Mouse (Mus musculus) forebrain, embryonic 11.5 days (tissue): Measurements from ENCODE around the gene Hist1h2ab. TPM values are rescaled to one million over a fixed set of nuclear protein-coding genes. Genes with fewer than 3 reads are reported as not detected.

ENCODE experiments used
- ATAC-seq: fragments of 200-750 bp; cut with Nextera tagmentation; replicated peaks from 2 replicates; pipeline ENCODE4 v1.8.0; 2017; ENCODE audit warnings: moderate TSS enrichment; ENCODE audit not compliant: low FRiP score
- DNase-seq: peaks from one replicate; pipeline ENCODE4 v3.0.0-alpha.2; 2017; ENCODE audit warnings: low spot score
- H3K27ac ChIP-seq: fragments of 300-500 bp; sonication (generic); 2 replicates; pipeline ENCODE4 v1.5.1; 2014; ENCODE audit warnings: low read depth, low read length
- H3K27me3 ChIP-seq: fragments of 300-500 bp; sonication (generic); 2 replicates; pipeline ENCODE4 v1.6.1; 2014; ENCODE audit warnings: mild to moderate bottlenecking, low read length, mixed read lengths; ENCODE audit not compliant: control insufficient read depth, insufficient read depth
- H3K36me3 ChIP-seq: fragments of 300-500 bp; sonication (generic); 2 replicates; pipeline ENCODE4 v1.6.1; 2014; ENCODE audit warnings: mild to moderate bottlenecking, low read length, moderate library complexity, mixed read lengths; ENCODE audit not compliant: control insufficient read depth, insufficient read depth
- H3K4me1 ChIP-seq: fragments of 300-500 bp; sonication (generic); replicated peaks from 2 replicates; pipeline ENCODE4 v1.6.1; 2014; ENCODE audit warnings: low read length, mixed read lengths; ENCODE audit not compliant: control insufficient read depth, insufficient read depth
- H3K4me2 ChIP-seq: fragments of 300-500 bp; sonication (generic); 2 replicates; pipeline ENCODE4 v1.6.1; 2014; ENCODE audit warnings: low read depth, mild to moderate bottlenecking, low read length, moderate library complexity, mixed read lengths; ENCODE audit not compliant: severe bottlenecking
- H3K4me3 ChIP-seq: fragments of 300-500 bp; sonication (generic); 2 replicates; pipeline ENCODE4 v1.5.1; 2014; ENCODE audit warnings: low read depth, low read length
- H3K9ac ChIP-seq: fragments of 300-500 bp; sonication (generic); 2 replicates; pipeline ENCODE4 v1.6.1; 2014; ENCODE audit warnings: low read length
- H3K9me3 ChIP-seq: fragments of 300-500 bp; sonication (generic); 2 replicates; pipeline ENCODE4 v1.6.1; 2016; ENCODE audit warnings: low read length, mixed read lengths; ENCODE audit not compliant: control insufficient read depth
- WGBS: fragments of 180-500 bp; shearing (Covaris S2); extraction: QIAGEN DNeasy Blood & Tissue Kit; methylation state at CpG from one replicate; pipeline ENCODE4 v1.1.7; 2014; 5-methylcytosine and 5-hydroxymethylcytosine counted together
- polyA plus RNA-seq: library from polyadenylated mRNA; unstranded; fragments of >200 nt; fragmentation: Nextera tagmentation; extraction: Ambion mirVana; gene quantifications from 2 replicates; pipeline ENCODE4 v1.2.1, GENCODE M21; 2014

Gene Hist1h2ab
- polyA plus RNA-seq, 1 experiment from 2014 or later = 59.7 TPM

DNA sequence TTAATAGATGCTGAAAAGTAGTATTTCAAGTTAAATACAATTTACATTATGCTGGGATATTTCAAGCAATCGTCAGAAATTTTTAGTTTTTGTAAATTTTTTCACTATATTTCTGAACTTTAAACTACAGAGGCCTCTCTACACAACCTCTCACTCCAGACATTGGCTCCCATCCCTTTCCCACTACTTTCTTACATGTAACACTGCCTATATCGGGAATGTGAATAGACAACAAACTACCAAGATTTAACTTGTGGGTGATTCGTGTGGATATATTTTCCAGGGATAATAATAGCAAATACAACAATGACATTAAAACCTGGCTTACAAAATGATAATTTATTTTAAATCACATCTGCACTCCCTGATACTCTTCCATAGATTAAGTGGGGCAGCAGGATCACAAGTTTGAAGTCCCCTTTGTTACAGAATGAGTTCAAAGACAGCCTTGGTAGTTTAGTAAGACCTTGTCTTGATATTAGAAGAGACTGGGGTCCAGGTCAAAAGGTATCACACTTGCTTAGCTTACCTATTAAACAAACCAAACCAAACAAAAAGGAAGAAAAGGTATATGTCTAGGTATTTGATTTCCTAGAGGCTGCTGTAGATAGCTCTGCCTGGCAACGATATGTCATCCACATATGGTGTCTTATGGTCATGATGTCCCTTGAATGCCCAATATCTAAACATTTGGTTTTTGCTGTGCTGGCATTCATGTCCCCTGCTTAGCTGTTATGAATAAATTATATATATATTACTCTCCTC is 2.6 kb downstream of the Hist1h2ab start:
- Histone ChIP-seq H3K27ac (peak overlapping the region; percentile 75), H3K9me3 (no peaks in the 10 kb centered on the region), H3K36me3 (no peaks in the 10 kb centered on the region), H3K4me2 (peak overlapping the region; percentile 56; the same call in 1 of the 2 replicates), H3K4me1 (0 out of 2 replicates have a peak, but pooled peaks cover 4% of the 10 kb centered on the region), H3K4me3 (peak overlapping the region; percentile 32; the same call in 1 of the 2 replicates), H3K27me3 (no peaks in the 10 kb centered on the region), H3K9ac (peak overlapping the region; percentile 74)
- 60% methylated on average over 4 of the region's 4 CpGs for WGBS
- DNase-seq = no peak
- no peak for ATAC-seq

DNA sequence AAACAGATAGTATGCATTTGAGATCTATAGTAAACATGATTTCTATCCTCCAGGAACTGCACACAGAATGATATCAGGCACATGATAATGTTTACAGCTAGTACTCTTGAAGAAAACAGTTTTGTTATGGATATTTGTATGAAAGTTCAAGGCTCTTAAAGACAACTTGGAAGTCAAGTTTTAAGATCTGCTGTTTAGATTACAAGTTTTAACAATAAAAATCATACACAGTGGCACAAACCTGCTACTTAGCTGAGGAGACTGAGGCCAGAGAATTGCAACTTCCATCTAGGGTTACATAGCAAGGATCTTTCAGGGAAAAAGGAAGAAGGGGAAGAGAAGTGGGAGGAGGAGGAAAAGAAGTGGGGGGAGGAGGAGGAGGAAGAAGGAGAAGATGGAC is 4.1 kb downstream of the Hist1h2ab start:
- DNase-seq = no peak
- H3K27ac ChIP-seq = 0 out of 2 replicates have a peak overlapping the region, but pooled peaks have one; percentile 34

DNA sequence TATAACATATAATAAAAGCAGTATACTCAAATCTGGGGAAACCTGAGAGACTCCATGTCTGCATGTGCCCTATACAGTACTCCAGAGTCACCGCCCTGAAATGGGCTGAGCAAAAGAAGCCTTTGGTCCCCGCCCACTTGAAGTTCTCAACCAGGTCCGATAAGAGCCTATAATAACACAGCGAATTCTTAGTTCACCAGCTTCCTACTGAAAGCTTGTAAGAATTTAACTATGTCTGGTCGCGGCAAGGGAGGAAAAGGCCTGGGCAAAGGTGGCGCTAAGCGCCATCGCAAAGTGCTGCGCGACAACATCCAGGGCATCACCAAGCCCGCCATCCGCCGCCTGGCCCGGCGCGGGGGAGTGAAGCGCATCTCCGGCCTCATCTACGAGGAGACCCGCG is 5.9 kb downstream of the Hist1h2ab start, which contains the start of gene Hist1h4b:
Hist1h4b (plus strand) TSS at position 224 of the 400 bp plus-strand sequence.
- no peaks in the 10 kb centered on the region for H3K36me3 ChIP-seq
- peak within 1 kb of the TSS; percentile 93 for H3K27ac ChIP-seq
- no peaks in the 10 kb centered on the region for H3K27me3 ChIP-seq
- H3K4me3 ChIP-seq = peak within 1 kb of the TSS; percentile 32
- 0 out of 2 replicates have a peak, but pooled peaks cover 4% of the 10 kb centered on the region for H3K4me1 ChIP-seq
- peak; percentile 73 for ATAC-seq
- peak; percentile 90 for DNase-seq
- H3K4me2 ChIP-seq = peak within 1 kb of the TSS; percentile 69
- H3K9me3 ChIP-seq = no peaks in the 10 kb centered on the region
- WGBS = 0% methylated on average over 18 of the region's 22 CpGs
- H3K9ac ChIP-seq = peak within 1 kb of the TSS; percentile 64

More for the DNA sequence above, 4.1 kb downstream of the Hist1h2ab start:
- Histone ChIP-seq H3K27me3 (no peaks in the 10 kb centered on the region), H3K4me1 (0 out of 2 replicates have a peak, but pooled peaks cover 4% of the 10 kb centered on the region), H3K4me3 (no peak overlapping the region), H3K9me3 (no peaks in the 10 kb centered on the region), H3K9ac (no peak overlapping the region), H3K36me3 (no peaks in the 10 kb centered on the region), H3K4me2 (no peak overlapping the region)
- ATAC-seq = no peak

DNA sequence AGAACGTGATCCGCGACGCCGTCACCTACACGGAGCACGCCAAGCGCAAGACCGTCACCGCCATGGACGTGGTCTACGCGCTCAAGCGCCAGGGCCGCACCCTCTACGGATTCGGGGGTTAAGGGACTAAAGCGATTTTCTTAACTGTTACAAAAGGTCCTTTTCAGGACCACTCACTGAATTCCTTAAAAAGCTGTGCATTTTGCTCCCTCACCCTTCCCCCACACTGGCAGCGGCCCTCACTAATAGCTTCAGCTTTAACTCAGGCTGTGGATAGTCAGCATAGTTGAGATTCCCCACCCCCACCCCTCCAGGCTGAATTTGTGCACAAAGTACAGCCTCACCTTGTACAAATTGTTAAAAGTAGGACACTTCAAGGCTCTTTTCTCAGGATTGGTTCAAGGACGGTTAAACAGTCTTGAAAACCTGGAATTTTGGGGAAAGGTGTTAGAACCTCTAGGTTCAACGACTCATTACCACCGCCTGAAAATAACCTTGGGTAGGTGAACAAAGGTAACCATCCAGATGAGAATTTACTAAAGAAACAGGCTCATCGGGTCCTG is 6.4 kb downstream of the Hist1h2ab start:
- ATAC-seq = peak; percentile 4
- 0 out of 2 replicates have a peak, but pooled peaks cover 4% of the 10 kb centered on the region for H3K4me1 ChIP-seq
- H3K4me2 ChIP-seq = peak overlapping the region; percentile 69
- under 1% methylated on average over 16 of the region's 23 CpGs for WGBS
- peak overlapping the region; percentile 93 for H3K27ac ChIP-seq
- no peaks in the 10 kb centered on the region for H3K27me3 ChIP-seq
- H3K4me3 ChIP-seq = peak overlapping the region; percentile 32
- H3K36me3 ChIP-seq = no peaks in the 10 kb centered on the region
- peak overlapping the region; percentile 64 for H3K9ac ChIP-seq
- peak; percentile 80 for DNase-seq
- H3K9me3 ChIP-seq = no peaks in the 10 kb centered on the region

DNA sequence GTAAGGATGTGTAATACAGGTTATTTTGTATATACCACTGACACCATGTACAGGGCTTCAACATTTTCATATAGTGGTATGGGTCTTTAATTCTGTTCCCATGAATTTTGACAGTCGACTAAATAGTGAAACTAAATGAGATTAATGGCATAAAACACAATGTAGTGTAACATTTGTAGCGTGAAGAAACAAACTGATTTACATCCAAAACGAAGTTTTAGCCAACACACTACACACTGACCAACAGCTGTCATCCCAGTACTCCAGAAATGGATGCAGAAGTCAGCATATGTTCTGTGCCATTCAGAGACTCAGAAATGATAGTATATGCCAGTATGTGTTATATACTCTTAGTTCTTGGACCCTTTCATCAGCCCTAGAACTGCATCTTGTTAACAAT is 7.0 kb downstream of the Hist1h2ab start:
- no peak for ATAC-seq
- H3K27ac ChIP-seq = peak overlapping the region; percentile 93; the same call in 1 of the 2 replicates
- WGBS = 60% methylated on average over 3 of the region's 3 CpGs
- no peaks in the 10 kb centered on the region for H3K36me3 ChIP-seq
- 0 out of 2 replicates have a peak overlapping the region, but pooled peaks have one; percentile 7 for H3K9ac ChIP-seq
- H3K9me3 ChIP-seq = no peaks in the 10 kb centered on the region
- H3K4me3 ChIP-seq = no peak overlapping the region
- H3K4me2 ChIP-seq = no peak overlapping the region
- no peak for DNase-seq
- H3K4me1 ChIP-seq = 0 out of 2 replicates have a peak, but pooled peaks cover 4% of the 10 kb centered on the region
- H3K27me3 ChIP-seq = no peaks in the 10 kb centered on the region

DNA sequence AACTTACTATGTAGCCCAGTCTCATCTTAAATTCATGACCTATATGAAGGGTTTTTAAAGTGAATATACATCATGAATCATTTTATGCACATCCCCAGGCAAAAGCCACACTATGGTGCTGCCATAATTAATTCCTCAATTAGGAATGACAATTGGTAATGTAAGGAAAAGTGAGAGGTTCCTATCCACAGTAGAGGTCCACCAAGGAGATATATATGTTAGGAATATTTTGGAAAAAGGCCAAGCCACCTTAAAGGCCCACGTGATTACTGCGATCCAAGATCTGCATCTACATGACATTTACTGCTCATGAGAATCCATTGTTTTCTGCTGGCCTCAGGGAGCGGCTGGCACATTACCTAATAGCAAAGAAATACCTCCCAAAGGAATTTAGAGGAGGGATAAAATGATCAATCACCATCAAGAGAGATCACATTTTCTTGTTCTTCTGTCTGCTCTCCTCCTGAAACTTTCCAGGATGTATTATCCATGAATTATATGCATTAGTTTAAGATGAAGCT is 8.4 kb downstream of the Hist1h2ab start:
- no peaks in the 10 kb centered on the region for H3K36me3 ChIP-seq
- 72% methylated on average over 3 of the region's 3 CpGs for WGBS
- H3K9me3 ChIP-seq = no peaks in the 10 kb centered on the region
- no peak overlapping the region for H3K9ac ChIP-seq
- no peak for DNase-seq
- H3K27me3 ChIP-seq = no peaks in the 10 kb centered on the region
- peak overlapping the region; percentile 13; the same call in 1 of the 2 replicates for H3K27ac ChIP-seq
- no peak overlapping the region for H3K4me2 ChIP-seq
- no peak for ATAC-seq
- no peak overlapping the region for H3K4me3 ChIP-seq
- H3K4me1 ChIP-seq = peaks cover 8% of the 10 kb centered on the region; the same call in 1 of the 2 replicates

DNA sequence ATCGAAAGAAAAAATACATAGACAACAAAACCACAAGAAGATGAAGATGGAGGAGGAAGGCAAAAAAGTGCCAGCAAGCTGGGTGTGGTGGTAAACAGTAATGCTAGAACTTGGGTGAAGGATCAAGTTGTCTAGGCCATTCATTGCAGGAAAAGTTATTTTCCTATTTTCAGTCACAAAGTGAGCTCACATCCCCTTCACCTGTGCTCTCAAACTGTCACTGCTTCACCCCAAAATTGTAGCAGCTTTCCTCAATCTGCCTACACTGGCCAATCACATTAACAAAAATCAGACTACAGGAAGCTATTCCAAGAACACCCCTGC is 9.0 kb downstream of the Hist1h2ab start:
- Histone ChIP-seq H3K9me3 (no peaks in the 10 kb centered on the region), H3K36me3 (no peaks in the 10 kb centered on the region), H3K4me3 (peak overlapping the region; percentile 38; the same call in 1 of the 2 replicates), H3K27me3 (no peaks in the 10 kb centered on the region), H3K9ac (peak overlapping the region; percentile 74), H3K4me1 (peaks cover 8% of the 10 kb centered on the region; the same call in 1 of the 2 replicates), H3K27ac (peak overlapping the region; percentile 95), H3K4me2 (peak overlapping the region; percentile 74; the same call in 1 of the 2 replicates)
- no peak for ATAC-seq
- no peak for DNase-seq
- 61% methylated on average over 1 of the region's 1 CpGs for WGBS

DNA sequence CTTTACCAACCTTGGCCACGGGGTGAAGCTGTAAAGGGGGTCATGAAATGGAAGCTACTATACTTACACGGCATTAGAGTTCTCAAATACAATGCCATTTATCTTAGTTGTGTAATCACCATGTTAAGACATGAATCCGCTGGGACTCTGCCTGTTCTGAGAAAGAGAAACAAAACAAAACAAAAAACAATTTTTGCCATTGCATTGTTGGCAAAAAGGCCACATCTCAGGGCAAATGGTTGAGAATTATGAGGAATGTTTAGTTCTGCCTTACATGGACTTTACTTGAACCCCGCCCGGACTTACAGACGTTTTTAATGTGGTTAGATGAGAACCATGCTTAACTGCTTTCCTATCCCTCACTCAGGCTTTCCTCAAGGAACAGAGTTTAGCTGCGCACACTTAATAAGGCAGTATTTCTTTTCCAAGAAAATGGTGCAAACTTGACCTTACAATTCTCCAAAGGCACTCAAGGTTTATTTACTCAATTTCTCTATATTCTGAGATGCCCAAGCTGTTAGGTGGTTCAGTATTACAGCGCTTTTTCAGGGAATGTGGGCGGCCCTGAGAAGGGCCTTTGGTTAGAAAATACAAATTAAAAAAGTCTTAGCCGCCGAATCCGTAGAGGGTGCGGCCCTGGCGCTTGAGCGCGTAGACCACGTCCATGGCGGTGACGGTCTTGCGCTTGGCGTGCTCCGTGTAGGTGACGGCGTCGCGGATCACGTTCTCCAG is 9.5 kb downstream of the Hist1h2ab start:
- H3K4me1 ChIP-seq = peaks cover 8% of the 10 kb centered on the region; the same call in 1 of the 2 replicates
- no peaks in the 10 kb centered on the region for H3K36me3 ChIP-seq
- DNase-seq (no peak), ATAC-seq (no peak)
- peak overlapping the region; percentile 74 for H3K4me2 ChIP-seq
- H3K4me3 ChIP-seq = peak overlapping the region; percentile 38
- WGBS = 2% methylated on average over 22 of the region's 27 CpGs
- H3K27ac ChIP-seq = peak overlapping the region; percentile 95
- H3K9me3 ChIP-seq = no peaks in the 10 kb centered on the region
- H3K27me3 ChIP-seq = no peaks in the 10 kb centered on the region
- H3K9ac ChIP-seq = peak overlapping the region; percentile 74
